Mouse (Mus musculus) thymus, postnatal 10 days (tissue): ENCODE data around the gene Efcab5.
"Not testable (repeated sequence)": the region's sequence is repeated elsewhere in the genome, so short reads cannot be mapped to it uniquely, and the experiment has no call there.

Experiments used
- DNase-seq, 2 experiments: peaks; one replicate each; pipeline ENCODE4 v3.0.0; 2021; ENCODE audit warnings: low spot score in 2 of 2

Efcab5 gene

GRCm38 (mm10) chr11:77096991-77097390 is 91.8 kb downstream of the Efcab5 start:
- no peak for DNase-seq

GRCm38 (mm10) chr11:77096581-77096980 is 92.2 kb downstream of the Efcab5 start:
- DNase-seq, result no peak

- DNase-seq, result no peak
Observed at GRCm38 (mm10) chr11:77095206-77095605, 93.6 kb downstream of the Efcab5 start.

GRCm38 (mm10) chr11:77094136-77094535 is 94.6 kb downstream of the Efcab5 start:
- DNase-seq, result no peak

DNA sequence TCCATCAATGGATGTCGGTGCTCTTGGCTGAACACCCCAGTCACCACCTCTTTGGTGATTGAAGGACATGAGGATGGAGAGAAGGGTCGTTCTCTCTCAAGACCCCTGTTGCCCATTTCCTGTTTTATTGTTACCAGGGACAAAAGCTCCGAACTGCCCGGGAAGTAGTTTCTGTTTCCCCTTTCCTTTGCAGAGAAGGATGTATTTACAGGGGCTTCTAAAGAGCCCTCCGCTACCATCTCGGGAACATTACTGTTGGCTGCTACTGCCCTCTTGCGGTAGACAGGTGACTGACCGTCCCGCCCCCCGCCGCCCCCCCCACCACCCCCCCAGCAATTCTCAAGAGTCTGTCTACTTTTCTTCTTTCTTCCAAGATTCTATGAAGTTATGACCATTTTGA is 95.6 kb downstream of the Efcab5 start:
- DNase-seq, result peak in 1 of 2 experiments; percentile 65

GRCm38 (mm10) chr11:77089162-77089561 is 99.6 kb downstream of the Efcab5 start:
- no peak for DNase-seq

GRCm38 (mm10) chr11:77087004-77087403 is 101.8 kb downstream of the Efcab5 start:
- no peak for DNase-seq

GRCm38 (mm10) chr11:77084001-77084682 is 104.6 kb downstream of the Efcab5 start:
- DNase-seq, result no peak

- DNase-seq, result no peak
Observed at GRCm38 (mm10) chr11:77079361-77079760, 109.4 kb downstream of the Efcab5 start.

DNA sequence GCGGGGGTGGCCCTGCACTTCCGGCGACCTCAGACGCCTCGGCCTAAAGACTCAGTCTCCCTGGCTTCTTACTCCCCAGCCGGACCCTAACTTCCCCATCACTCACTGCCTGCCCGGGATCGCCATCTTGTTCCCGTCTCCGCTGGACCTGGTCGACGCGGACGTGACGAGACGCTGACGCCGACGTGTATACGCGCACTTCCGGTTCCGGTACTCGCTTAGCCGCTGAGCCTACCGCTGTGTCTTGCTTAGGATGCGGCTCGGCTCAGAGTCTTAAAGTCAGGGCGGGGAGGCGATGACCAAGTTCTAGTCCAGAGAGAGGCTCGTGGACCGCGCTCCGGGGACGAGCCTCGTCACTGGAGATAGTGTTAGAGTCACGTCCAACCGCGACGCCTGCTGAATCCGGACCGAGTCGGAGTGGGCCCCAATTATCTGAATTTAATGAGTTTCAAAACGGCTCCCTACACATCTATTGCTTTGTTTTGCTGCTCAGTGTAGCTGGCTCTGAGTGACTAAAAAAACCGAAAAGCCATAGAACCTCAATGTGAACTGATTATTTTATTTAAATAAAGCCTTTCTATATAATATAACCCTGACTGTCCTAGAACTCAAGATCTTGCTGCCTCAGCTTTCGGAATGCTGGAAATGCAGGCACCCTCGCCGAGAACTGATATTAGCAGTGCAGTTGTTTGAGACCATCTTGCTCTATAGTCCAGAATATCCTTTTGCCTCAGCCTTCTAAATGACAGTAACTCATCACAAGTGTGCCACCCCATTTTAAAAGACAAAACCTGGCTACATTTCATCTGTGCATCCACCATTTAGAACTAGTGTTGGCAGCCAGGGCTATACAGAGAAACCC is 110.3 kb downstream of the Efcab5 start, which contains the start of gene Nsrp1:
Nsrp1 (minus strand) TSS at position 163 of the 862 bp plus-strand sequence.
- peak; percentile 83 to 87 for DNase-seq

- peak; percentile 12 to 19 for DNase-seq
Observed at GRCm38 (mm10) chr11:77077792-77078191, 111.0 kb downstream of the Efcab5 start.

GRCm38 (mm10) chr11:77077331-77077730 is 111.4 kb downstream of the Efcab5 start:
- DNase-seq, result not testable (repeated sequence)

DNA sequence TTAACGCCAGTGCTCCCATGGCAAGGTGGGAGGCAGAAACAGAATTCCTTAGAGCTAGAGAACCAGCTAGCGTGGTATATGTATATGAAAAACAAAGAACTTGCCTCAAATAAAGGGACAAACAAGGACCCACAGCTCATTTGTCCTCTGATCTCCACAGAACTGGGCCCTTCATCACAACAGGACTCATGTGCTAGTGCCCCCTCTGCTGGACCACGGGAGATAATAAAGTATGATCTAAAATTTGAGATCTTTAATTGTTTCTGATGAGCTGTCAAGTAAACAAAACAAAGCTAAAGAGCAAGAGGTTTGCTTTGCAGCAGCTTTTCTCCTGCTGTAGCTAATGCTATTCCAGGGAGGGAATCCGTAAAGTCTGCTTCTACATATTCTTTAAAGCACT is 118.0 kb downstream of the Efcab5 start:
- no peak for DNase-seq

GRCm38 (mm10) chr11:77068825-77069224 is 119.9 kb downstream of the Efcab5 start:
- DNase-seq, result no peak

- no peak for DNase-seq
Observed at GRCm38 (mm10) chr11:77063406-77063805, 125.4 kb downstream of the Efcab5 start.

- no peak for DNase-seq
Observed at GRCm38 (mm10) chr11:77061951-77062350, 126.8 kb downstream of the Efcab5 start.

DNA sequence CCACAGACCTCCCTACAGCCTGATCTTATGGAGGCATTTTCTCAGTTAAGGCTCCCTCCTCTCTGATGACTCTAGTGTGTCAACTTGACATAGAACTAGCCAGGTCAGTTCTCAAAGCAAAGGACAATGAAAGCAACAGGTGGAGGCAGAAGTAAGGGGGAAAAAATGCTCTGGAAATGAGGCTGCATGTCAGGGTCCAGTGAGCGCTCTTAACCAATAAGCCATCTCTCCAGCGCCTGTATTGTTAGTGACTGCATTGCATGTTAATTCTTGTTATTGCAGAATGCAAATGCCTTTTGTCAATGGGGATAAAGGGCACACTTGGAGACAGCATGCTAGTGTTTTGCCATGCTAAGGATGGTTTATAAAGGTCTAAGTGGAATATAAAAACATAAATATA is 146.0 kb downstream of the Efcab5 start:
- no peak for DNase-seq

DNA sequence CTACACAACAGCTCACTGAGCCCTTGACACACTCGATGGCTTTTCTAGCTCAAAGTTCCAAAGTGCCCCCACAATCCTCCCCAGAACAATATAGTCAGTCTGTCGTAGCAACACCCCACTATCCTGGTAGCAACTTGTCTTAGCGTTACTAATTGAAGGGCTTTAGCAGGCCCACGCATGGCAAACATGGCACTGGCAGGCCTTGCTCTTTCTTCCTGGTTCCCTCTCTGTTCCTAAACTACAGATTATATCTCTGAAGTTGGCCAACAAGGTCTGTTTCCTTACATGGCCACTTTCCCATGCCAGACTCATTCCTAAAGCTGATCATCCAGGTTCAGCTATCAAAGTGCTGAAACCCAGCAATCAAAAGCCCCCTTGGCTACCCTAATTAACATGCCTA is 146.9 kb downstream of the Efcab5 start:
- DNase-seq, result no peak
